Mouse (Mus musculus): ENCODE results near the gene Lyzl4. TPM values are rescaled to one million over a fixed set of nuclear protein-coding genes. Genes with fewer than 3 reads are reported as not detected.

Gene Lyzl4
- total and polyA plus RNA-seq, 3 experiments, result not detected

DNA sequence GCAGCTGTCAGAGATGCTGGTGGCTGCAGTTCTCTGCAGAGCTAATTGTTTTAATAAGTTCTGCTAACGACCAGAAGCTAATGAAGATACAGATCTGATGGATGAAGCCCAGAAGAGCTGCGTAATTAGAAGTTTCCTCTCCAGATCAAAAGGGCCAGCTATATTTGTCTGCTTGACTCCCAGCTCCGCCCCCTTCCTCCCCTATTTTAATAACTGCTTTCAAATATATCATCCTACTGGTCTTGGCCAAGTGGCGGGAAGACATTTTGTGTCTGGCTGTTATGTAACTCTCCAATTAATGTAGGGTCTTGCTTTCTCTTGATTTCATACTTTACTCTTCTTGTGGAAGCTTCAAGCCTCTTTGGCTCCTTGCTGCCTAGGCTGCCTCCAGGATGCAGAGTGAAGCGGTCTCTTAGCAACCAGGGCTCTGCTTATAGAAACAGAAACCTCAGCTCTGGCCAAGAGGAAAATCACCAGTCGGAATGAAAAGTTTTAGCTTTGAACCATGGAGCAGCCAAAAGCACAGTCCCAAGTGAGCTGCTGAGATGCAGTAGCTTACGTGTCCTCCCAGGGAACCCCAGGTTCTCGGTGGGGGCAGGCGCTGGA, 86.4 kb downstream of the Lyzl4 start:
- Histone ChIP-seq H3K9me3 (replicated peaks; ENCODE audit: insufficient read depth, low read length) (no peaks in the 10 kb centered on the region), H3K9ac (ENCODE audit: control insufficient read depth, low read depth, low read length, poor library complexity, severe bottlenecking) (no peak overlapping the region), H3K79me2 (ENCODE audit: control insufficient read depth, insufficient read depth, low read length, poor library complexity) (no peaks in the 10 kb centered on the region), H3K4me3 (ENCODE audit: control insufficient read depth in 1 of 2, insufficient read depth in 1 of 2, low read depth in 2 of 2, low read length in 2 of 2) (no peak overlapping the region), H3K27me3 (ENCODE audit: control insufficient read depth in 1 of 2, insufficient read depth in 2 of 2, low read length in 2 of 2) (peaks cover 0 to 1% of the 10 kb centered on the region in 2 experiments; a peak in 1 of 4 replicates), H3K27ac (ENCODE audit: control insufficient read depth, low read depth, low read length) (no peak overlapping the region), H3K36me3 (ENCODE audit: control insufficient read depth in 1 of 2, insufficient read depth in 2 of 2, low read length in 2 of 2) (no peaks in the 10 kb centered on the region; a peak in 1 of 4 replicates), H3K4me1 (ENCODE audit: control insufficient read depth in 1 of 2, insufficient read depth in 2 of 2, low read length in 2 of 2) (no peaks in the 10 kb centered on the region)
- no peak for DNase-seq (ENCODE audit: low read depth, low spot score)
- TF ChIP-seq TCF12 (IDR thresholded peaks at IDR 0.05; ENCODE audit: low read depth, low read length) (no peak), POLR2AphosphoS2 (IDR thresholded peaks at IDR 0.05; ENCODE audit: low read length) (no peak), POLR2AphosphoS5 (IDR thresholded peaks at IDR 0.05; ENCODE audit: borderline replicate concordance, low read depth, low read length) (no peak), RAD21 (IDR thresholded peaks at IDR 0.05; ENCODE audit: low read depth, low read length) (no peak), ELF1 (IDR thresholded peaks at IDR 0.05; ENCODE audit: low read depth, low read length) (no peak), JUND (IDR thresholded peaks at IDR 0.05; ENCODE audit: low read depth, low read length) (no peak), GABPA (IDR thresholded peaks at IDR 0.05; ENCODE audit: low read depth, low read length) (no peak), ZKSCAN1 (IDR thresholded peaks at IDR 0.05; ENCODE audit: low read depth, low read length) (no peak), USF2 (IDR thresholded peaks at IDR 0.05; ENCODE audit: borderline replicate concordance in 1 of 2, insufficient read depth in 1 of 2, low read depth in 1 of 2, low read length in 2 of 2) (no peak), MXI1 (IDR thresholded peaks at IDR 0.05; ENCODE audit: low read depth, low read length) (no peak)

DNA sequence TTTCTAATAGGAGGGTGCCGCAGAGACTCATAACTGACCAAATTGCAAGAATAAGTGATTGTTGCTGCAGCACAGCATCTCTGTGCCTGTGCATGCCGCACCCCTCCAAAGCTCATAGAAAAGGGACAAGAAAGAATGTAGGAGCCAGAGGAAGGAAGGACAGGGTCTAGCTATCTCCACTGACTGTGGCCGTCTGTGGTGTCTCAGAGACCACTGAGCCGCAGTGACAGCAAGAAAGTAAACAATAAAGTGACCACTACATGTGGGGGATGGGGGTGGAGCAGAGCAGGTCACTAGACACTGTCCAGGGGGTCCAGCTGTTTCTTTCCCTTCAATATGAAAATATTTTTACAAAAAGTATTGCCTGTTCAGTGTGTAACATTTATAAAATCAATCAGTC, 88.3 kb downstream of the Lyzl4 start:
- peaks cover 0 to 1% of the 10 kb centered on the region in 2 experiments; a peak in 1 of 4 replicates for H3K27me3 ChIP-seq (ENCODE audit: control insufficient read depth in 1 of 2, insufficient read depth in 2 of 2, low read length in 2 of 2)
- TF ChIP-seq BHLHE40 (IDR thresholded peaks at IDR 0.05; ENCODE audit: borderline replicate concordance, low read depth, low read length), result no peak
- no peak for TF ChIP-seq ZMIZ1 (IDR thresholded peaks at IDR 0.05; ENCODE audit: low read depth, low read length)
- no peak for TF ChIP-seq ETS1 (IDR thresholded peaks at IDR 0.05; ENCODE audit: low read depth, low read length)
- TF ChIP-seq UBTF (IDR thresholded peaks at IDR 0.05; ENCODE audit: borderline replicate concordance, insufficient read depth, low read depth, low read length), result no peak
- no peak for TF ChIP-seq JUND (IDR thresholded peaks at IDR 0.05; ENCODE audit: low read depth, low read length)
- TF ChIP-seq GABPA (IDR thresholded peaks at IDR 0.05; ENCODE audit: low read depth, low read length), result no peak
- no peak for TF ChIP-seq USF2 (IDR thresholded peaks at IDR 0.05; ENCODE audit: borderline replicate concordance in 1 of 2, insufficient read depth in 1 of 2, low read depth in 1 of 2, low read length in 2 of 2)
- no peak for TF ChIP-seq CHD1 (IDR thresholded peaks at IDR 0.05; ENCODE audit: low read depth, low read length)
- no peak for TF ChIP-seq MYC (IDR thresholded peaks at IDR 0.05; ENCODE audit: low read depth, low read length)
- TF ChIP-seq NELFE (IDR thresholded peaks at IDR 0.05; ENCODE audit: low read depth, low read length), result no peak
- no peak for TF ChIP-seq SMC3 (IDR thresholded peaks at IDR 0.05; ENCODE audit: low read depth, low read length)
- no peak for TF ChIP-seq USF1 (IDR thresholded peaks at IDR 0.05; ENCODE audit: low read depth, low read length)
- TF ChIP-seq KAT2A (conservative IDR thresholded peaks at IDR 0.05; ENCODE audit: low read depth, low read length), result no peak
- TF ChIP-seq MAZ (IDR thresholded peaks at IDR 0.05; ENCODE audit: low read depth, low read length), result no peak
- TF ChIP-seq MEF2A (IDR thresholded peaks at IDR 0.05; ENCODE audit: extremely low read depth, insufficient replicate concordance, low read depth, low read length, poor library complexity, severe bottlenecking), result no peak
- no peak for TF ChIP-seq POLR2A (IDR thresholded peaks at IDR 0.05; ENCODE audit: control insufficient read depth in 1 of 2, insufficient read depth in 1 of 2, low read depth in 1 of 2, low read length in 2 of 2, poor library complexity in 1 of 2)
- TF ChIP-seq ZKSCAN1 (IDR thresholded peaks at IDR 0.05; ENCODE audit: low read depth, low read length), result no peak
- no peak for TF ChIP-seq MXI1 (IDR thresholded peaks at IDR 0.05; ENCODE audit: low read depth, low read length)
- TF ChIP-seq E2F4 (IDR thresholded peaks at IDR 0.05; ENCODE audit: borderline replicate concordance, low read depth, low read length), result no peak
- peaks cover 0 to 3% of the 10 kb centered on the region in 2 experiments; a peak in 1 of 4 replicates for H3K4me1 ChIP-seq (ENCODE audit: control insufficient read depth in 1 of 2, insufficient read depth in 2 of 2, low read length in 2 of 2)
- no peaks in the 10 kb centered on the region; a peak in 1 of 4 replicates for H3K36me3 ChIP-seq (ENCODE audit: control insufficient read depth in 1 of 2, insufficient read depth in 2 of 2, low read length in 2 of 2)
- no peaks in the 10 kb centered on the region for H3K79me2 ChIP-seq (ENCODE audit: control insufficient read depth, insufficient read depth, low read length, poor library complexity)
- H3K27ac ChIP-seq (ENCODE audit: control insufficient read depth, low read depth, low read length), result no peak overlapping the region
- H3K9ac ChIP-seq (ENCODE audit: control insufficient read depth, low read depth, low read length, poor library complexity, severe bottlenecking), result no peak overlapping the region
- no peak overlapping the region for H3K4me3 ChIP-seq (ENCODE audit: control insufficient read depth in 1 of 2, insufficient read depth in 1 of 2, low read depth in 2 of 2, low read length in 2 of 2)
- no peaks in the 10 kb centered on the region for H3K9me3 ChIP-seq (replicated peaks; ENCODE audit: insufficient read depth, low read length)
- no peak for DNase-seq (ENCODE audit: low read depth, low spot score)
